Mouse (Mus musculus): ENCODE data around the gene Serpina3a.

DNA sequence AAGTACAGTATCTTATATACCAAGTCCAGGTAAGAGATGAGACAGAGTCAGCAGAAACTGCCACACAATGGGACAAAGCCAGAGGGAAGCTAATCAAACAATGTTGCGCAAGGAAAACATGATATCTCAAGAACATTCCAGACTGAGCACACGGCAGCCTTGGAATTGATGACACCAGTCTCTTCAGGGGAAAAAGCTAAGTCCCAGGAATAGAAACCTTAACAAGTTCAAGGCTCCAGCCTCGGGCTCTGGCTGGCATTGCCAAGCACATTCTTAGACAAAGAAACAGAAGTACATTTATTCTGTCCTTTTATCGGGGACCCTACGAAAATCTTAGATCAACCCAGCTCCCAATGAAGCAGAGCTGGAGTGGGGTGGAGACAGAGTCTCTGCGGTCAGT is 11.8 kb upstream of the Serpina3a start, which contains the start of gene Serpina5:
- no peak for TF ChIP-seq CTCF (IDR thresholded peaks at IDR 0.05; ENCODE audit: low read depth, low read length)
- no peak for TF ChIP-seq POLR2A (IDR thresholded peaks at IDR 0.05; ENCODE audit: extremely low read depth, insufficient read depth, low read length)

All from liver, adult 2 months (tissue).